In the genomic region with DNA sequence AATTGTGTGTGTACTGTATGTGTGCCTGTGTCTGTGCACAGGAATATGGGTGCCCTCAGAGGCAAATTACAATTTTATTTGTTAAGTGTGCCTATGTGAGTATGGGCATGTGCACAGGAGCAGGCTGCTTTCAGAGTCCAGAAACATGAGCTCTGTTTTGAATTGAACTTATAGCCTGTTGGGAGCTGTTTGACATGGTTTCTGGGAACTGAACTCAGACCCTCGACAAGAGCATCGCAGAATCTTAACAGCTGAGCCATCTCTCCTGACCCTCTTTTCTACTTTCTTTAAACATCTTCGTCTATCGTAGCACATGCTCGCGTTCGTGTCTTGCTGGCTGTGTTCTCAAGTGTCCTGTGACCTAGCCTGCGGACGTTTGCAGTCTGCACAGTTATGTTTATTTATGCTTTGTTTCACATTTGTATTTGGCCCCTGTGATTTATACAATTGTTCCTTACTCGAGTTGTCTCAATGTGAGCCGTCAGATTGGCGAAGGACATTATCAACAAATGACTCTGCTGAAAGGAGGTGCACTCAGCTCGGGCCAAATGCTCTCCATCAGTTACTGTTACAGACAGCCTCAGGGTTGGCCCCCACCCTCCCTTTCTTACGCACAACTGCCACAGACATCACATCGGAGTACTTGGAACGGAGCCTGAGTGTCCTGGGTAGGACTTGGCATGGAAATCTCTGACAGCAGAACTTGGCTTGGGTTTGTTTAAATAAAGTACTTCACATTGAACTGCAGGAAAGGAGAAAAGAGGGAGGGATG, we compare ENCODE assay signal across 10 mouse cellular contexts. TPM values are rescaled to one million over a fixed set of nuclear protein-coding genes. Genes with fewer than 3 reads are reported as not detected.
DNase-seq lines count a peak whose midpoint lies in the region; ATAC-seq lines count a peak whose summit lies in the region.
"Had no signal": no experiment of that assay in that cellular context is flagged by ENCODE, and none has a peak within 500 bp of the region (broad histone marks: within the 10 kb centered on the region; RNA-seq: fewer than 3 reads in every experiment).

No protein-coding gene starts in this region.

- WGBS in hindbrain, embryonic 13.5 days = 54% methylated on average over 16 of the region's 16 CpGs
- 78% methylated on average over 16 of the region's 16 CpGs for WGBS in hindbrain, embryonic 11.5 days
- 67% methylated on average over 16 of the region's 16 CpGs for WGBS in midbrain, embryonic 16.5 days

- DNase-seq in hindbrain, embryonic 11.5 days (ENCODE audit: low spot score) = no peak
- DNase-seq in adrenal gland, postnatal 14 days = peak; percentile 88
- peak; percentile 83 for DNase-seq in heart, adult 8-10 months (ENCODE audit: low spot score)
- peak; percentile 40 for DNase-seq in kidney, adult 9 months
- no peak for DNase-seq in thymus, adult 18-20 months

- H3K4me2 ChIP-seq in hindbrain, embryonic 13.5 days = no peak overlapping the region; the same call in 1 of the 2 replicates
- no peak overlapping the region for H3K4me2 ChIP-seq in hindbrain, embryonic 11.5 days (replicated peaks; ENCODE audit: low read depth, low read length)
- H3K4me2 ChIP-seq in midbrain, embryonic 16.5 days (ENCODE audit: low read length) = peak overlapping the region; percentile 12; the same call in 1 of the 2 replicates
- H3K4me2 ChIP-seq: embryonic facial prominence, embryonic 15.5 days had no signal

- no peaks in the 10 kb centered on the region for H3K9me3 ChIP-seq in hindbrain, embryonic 13.5 days
- no peaks in the 10 kb centered on the region for H3K9me3 ChIP-seq in hindbrain, embryonic 11.5 days (ENCODE audit: control insufficient read depth, low read length)
- H3K9me3 ChIP-seq in midbrain, embryonic 16.5 days (replicated peaks; ENCODE audit: control insufficient read depth, low read length, poor library complexity, severe bottlenecking) = no peaks in the 10 kb centered on the region
- H3K9me3 ChIP-seq: embryonic facial prominence, embryonic 15.5 days had no signal

- no peaks in the 10 kb centered on the region for H3K4me1 ChIP-seq in hindbrain, embryonic 13.5 days (replicated peaks)
- H3K4me1 ChIP-seq in hindbrain, embryonic 11.5 days (replicated peaks; ENCODE audit: control insufficient read depth, insufficient read depth, low read length) = no peaks in the 10 kb centered on the region
- H3K4me1 ChIP-seq in midbrain, embryonic 16.5 days (ENCODE audit: control insufficient read depth, insufficient read depth, low read length) = no peaks in the 10 kb centered on the region
- H3K4me1 ChIP-seq: embryonic facial prominence, embryonic 15.5 days had no signal

- peak; percentile 95 for ATAC-seq in hindbrain, embryonic 13.5 days (ENCODE audit: low FRiP score)
- ATAC-seq in hindbrain, embryonic 11.5 days (ENCODE audit: low FRiP score) = no peak
- ATAC-seq in midbrain, embryonic 16.5 days = peak; percentile 86
- ATAC-seq in frontal cortex, adult (ENCODE audit: low TSS enrichment) = no peak

- H3K27ac ChIP-seq in hindbrain, embryonic 13.5 days = no peak overlapping the region
- no peak overlapping the region for H3K27ac ChIP-seq in hindbrain, embryonic 11.5 days (ENCODE audit: low read depth, low read length)
- H3K27ac ChIP-seq in midbrain, embryonic 16.5 days (ENCODE audit: low read length) = no peak overlapping the region
- H3K27ac ChIP-seq: embryonic facial prominence, embryonic 15.5 days; macrophage had no signal

- no peak overlapping the region for H3K4me3 ChIP-seq in hindbrain, embryonic 13.5 days
- H3K4me3 ChIP-seq in hindbrain, embryonic 11.5 days (ENCODE audit: low read depth, low read length) = no peak overlapping the region
- H3K4me3 ChIP-seq in midbrain, embryonic 16.5 days (ENCODE audit: low read depth, low read length) = no peak overlapping the region
- H3K4me3 ChIP-seq: embryonic facial prominence, embryonic 15.5 days had no signal

- no peaks in the 10 kb centered on the region for H3K36me3 ChIP-seq in hindbrain, embryonic 13.5 days
- no peaks in the 10 kb centered on the region for H3K36me3 ChIP-seq in hindbrain, embryonic 11.5 days (ENCODE audit: control insufficient read depth, insufficient read depth, low read length)
- H3K36me3 ChIP-seq in midbrain, embryonic 16.5 days (ENCODE audit: control insufficient read depth, insufficient read depth, low read length) = no peaks in the 10 kb centered on the region
- H3K36me3 ChIP-seq: embryonic facial prominence, embryonic 15.5 days had no signal

- H3K9ac ChIP-seq in hindbrain, embryonic 13.5 days = no peak overlapping the region
- no peak overlapping the region for H3K9ac ChIP-seq in hindbrain, embryonic 11.5 days (ENCODE audit: low read depth, low read length)
- H3K9ac ChIP-seq in midbrain, embryonic 16.5 days (ENCODE audit: low read depth, low read length) = no peak overlapping the region
- H3K9ac ChIP-seq: embryonic facial prominence, embryonic 15.5 days had no signal

- H3K27me3 ChIP-seq in hindbrain, embryonic 13.5 days = no peaks in the 10 kb centered on the region
- no peaks in the 10 kb centered on the region for H3K27me3 ChIP-seq in hindbrain, embryonic 11.5 days (ENCODE audit: control insufficient read depth, insufficient read depth, low read length)
- no peaks in the 10 kb centered on the region for H3K27me3 ChIP-seq in midbrain, embryonic 16.5 days (ENCODE audit: control insufficient read depth, insufficient read depth, low read depth, low read length)
- H3K27me3 ChIP-seq: embryonic facial prominence, embryonic 15.5 days had no signal

RNA-seq across cellular contexts. Expression of gene Adamts1, which starts 55.1 kb away (rescaled TPM):
- polyA plus RNA-seq in hindbrain, embryonic 13.5 days (2015; fragmentation: Nextera tagmentation; extraction: Ambion mirVana) = 10.2 and 14.8 TPM in 2 replicates
- 11.0 and 13.9 TPM in 2 replicates for polyA plus RNA-seq in hindbrain, embryonic 11.5 days (2014; fragmentation: Nextera tagmentation; extraction: Ambion mirVana)
- 34.2 and 42.8 TPM in 2 replicates for total RNA-seq in adrenal gland, postnatal 14 days (2021)
- total RNA-seq in heart, adult 8-10 months (2022) = 10 to 100 TPM; 23.1 to 26.8 (median 25.4) TPM
- 6.1 and 7.5 TPM in 2 replicates for polyA plus RNA-seq in midbrain, embryonic 16.5 days (2015; fragmentation: Nextera tagmentation; extraction: Ambion mirVana)

Comparison
In these comparisons a context has a peak if more than half of its experiments do, and no peak if none do; other contexts are left out.
1. ATAC-seq: peak in hindbrain, embryonic 13.5 days (single experiment) and midbrain, embryonic 16.5 days (single experiment); none in hindbrain, embryonic 11.5 days (single experiment) and frontal cortex, adult (single experiment).
2. DNase-seq: peak in adrenal gland, postnatal 14 days (single experiment), heart, adult 8-10 months (single experiment) and kidney, adult 9 months (single experiment); none in hindbrain, embryonic 11.5 days (single experiment) and thymus, adult 18-20 months (0 of 2).